Mouse (Mus musculus): ENCODE data around the gene Dntt. TPM values are rescaled to one million over a fixed set of nuclear protein-coding genes. Genes with fewer than 3 reads are reported as not detected.

The Dntt gene
- polyA plus RNA-seq, 1 experiment from 2014 or later, result not detected

GRCm38 (mm10) chr19:41015951-41016716 is 12.9 kb upstream of the Dntt start:
- 19% methylated on average over 14 of the region's 14 CpGs for WGBS
- Histone ChIP-seq H3K36me3 (replicated peaks) (no peaks in the 10 kb centered on the region), H3K9ac (no peak overlapping the region), H3K9me3 (no peaks in the 10 kb centered on the region), H3K4me1 (peaks cover 4% of the 10 kb centered on the region; the same call in 1 of the 2 replicates), H3K4me3 (replicated peaks) (peak overlapping the region; percentile 23), H3K4me2 (peak overlapping the region; percentile 51), H3K27me3 (peaks cover 28% of the 10 kb centered on the region), H3K27ac (no peak overlapping the region)
- 0 out of 2 replicates have a peak, but pooled peaks have one; percentile 49 for ATAC-seq (ENCODE audit: low FRiP score)

DNA sequence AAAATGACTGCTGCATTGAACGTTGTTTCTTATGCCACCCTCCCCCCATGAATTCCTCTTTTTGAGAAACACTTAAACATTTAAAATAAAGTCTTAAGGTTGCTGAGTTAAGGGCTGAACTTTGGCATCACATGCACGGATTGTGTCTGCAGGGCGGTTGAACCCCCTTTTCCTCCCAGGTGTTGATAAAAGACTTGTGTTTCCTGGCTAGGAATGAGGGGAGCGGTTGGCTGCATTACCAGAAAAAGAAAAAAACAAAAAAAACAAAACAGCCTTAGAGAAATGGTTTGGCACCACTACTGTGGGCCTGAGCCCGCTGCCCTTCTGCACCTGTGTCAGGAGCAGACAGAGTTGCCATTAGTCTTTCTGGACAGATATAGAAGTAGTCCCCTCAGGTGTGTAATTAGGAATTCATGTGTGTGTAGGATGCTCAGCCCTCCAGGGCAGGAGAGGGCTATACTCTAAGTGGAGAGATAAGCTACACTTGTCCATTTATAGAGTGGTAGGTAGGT is 9.9 kb upstream of the Dntt start:
- WGBS, result 86% methylated on average over 5 of the region's 5 CpGs
- H3K4me3 ChIP-seq (replicated peaks), result no peak overlapping the region
- ATAC-seq (ENCODE audit: low FRiP score), result no peak
- no peaks in the 10 kb centered on the region for H3K9me3 ChIP-seq
- no peak overlapping the region for H3K4me2 ChIP-seq
- no peaks in the 10 kb centered on the region for H3K36me3 ChIP-seq (replicated peaks)
- H3K27me3 ChIP-seq, result peaks cover 11% of the 10 kb centered on the region
- peaks cover 4% of the 10 kb centered on the region; the same call in 1 of the 2 replicates for H3K4me1 ChIP-seq
- no peak overlapping the region for H3K9ac ChIP-seq
- H3K27ac ChIP-seq, result no peak overlapping the region

DNA sequence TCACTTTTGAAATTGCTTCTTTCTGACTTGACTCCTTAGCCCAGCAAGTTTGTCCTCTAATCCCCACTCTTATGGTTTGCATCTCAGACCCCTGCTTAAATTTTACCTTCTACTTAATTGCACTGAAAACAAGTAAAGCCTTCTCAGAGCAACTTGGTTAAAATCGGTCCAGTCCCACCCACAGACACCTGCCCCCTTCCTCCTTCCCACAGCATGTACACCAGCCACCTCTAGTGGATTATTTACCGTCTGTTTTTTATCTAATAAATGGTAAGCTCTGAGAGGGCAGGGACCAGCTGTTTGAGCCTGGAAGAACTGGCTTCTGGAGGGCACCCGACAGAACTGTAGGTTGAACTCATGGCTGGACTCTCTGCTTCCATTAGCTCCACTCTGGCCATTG is 8.5 kb upstream of the Dntt start:
- H3K27me3 ChIP-seq, result peaks cover 8% of the 10 kb centered on the region; the same call in 1 of the 2 replicates

GRCm38 (mm10) chr19:41022244-41022643 is 6.8 kb upstream of the Dntt start:
- Histone ChIP-seq H3K36me3 (replicated peaks) (no peaks in the 10 kb centered on the region), H3K4me1 (no peaks in the 10 kb centered on the region), H3K27ac (no peak overlapping the region), H3K9ac (no peak overlapping the region), H3K4me3 (replicated peaks) (no peak overlapping the region), H3K4me2 (no peak overlapping the region), H3K9me3 (no peaks in the 10 kb centered on the region), H3K27me3 (0 out of 2 replicates have a peak, but pooled peaks cover 3% of the 10 kb centered on the region)
- WGBS, result 82% methylated on average over 4 of the region's 4 CpGs
- no peak for ATAC-seq (ENCODE audit: low FRiP score)

More for the DNA sequence above, 8.5 kb upstream of the Dntt start:
- ATAC-seq (ENCODE audit: low FRiP score), result no peak
- H3K9ac ChIP-seq, result no peak overlapping the region
- no peak overlapping the region for H3K4me2 ChIP-seq
- no peaks in the 10 kb centered on the region for H3K9me3 ChIP-seq
- peaks cover 4% of the 10 kb centered on the region; the same call in 1 of the 2 replicates for H3K4me1 ChIP-seq
- H3K27ac ChIP-seq, result no peak overlapping the region
- 73% methylated on average over 3 of the region's 3 CpGs for WGBS
- no peaks in the 10 kb centered on the region for H3K36me3 ChIP-seq (replicated peaks)
- no peak overlapping the region for H3K4me3 ChIP-seq (replicated peaks)

DNA sequence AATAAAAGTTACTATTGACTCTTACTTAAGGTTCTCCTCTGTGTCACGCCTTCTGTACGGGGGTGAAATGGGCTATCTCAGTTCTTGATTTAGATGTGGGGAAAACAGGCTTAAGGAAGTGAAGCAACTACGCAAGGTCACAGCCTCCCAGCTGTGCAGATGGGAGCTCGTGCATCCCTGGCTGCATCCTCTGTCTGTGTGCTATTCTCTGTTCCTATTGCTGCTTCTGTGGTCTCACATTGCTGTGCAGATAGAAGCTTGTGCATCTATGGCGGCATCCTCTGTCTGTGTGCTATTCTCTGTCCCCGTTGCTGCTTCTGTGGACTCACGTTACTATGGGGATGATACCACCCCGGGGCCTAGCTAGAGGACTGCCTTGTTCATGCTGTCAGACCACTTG is 2.5 kb upstream of the Dntt start:
- no peaks in the 10 kb centered on the region for H3K9me3 ChIP-seq
- WGBS, result 86% methylated on average over 8 of the region's 8 CpGs
- no peaks in the 10 kb centered on the region for H3K27me3 ChIP-seq
- H3K4me3 ChIP-seq (replicated peaks), result no peak overlapping the region
- H3K9ac ChIP-seq, result no peak overlapping the region
- no peak overlapping the region for H3K4me2 ChIP-seq
- H3K36me3 ChIP-seq (replicated peaks), result no peaks in the 10 kb centered on the region
- H3K4me1 ChIP-seq, result peaks cover 5% of the 10 kb centered on the region
- H3K27ac ChIP-seq, result no peak overlapping the region
- no peak for ATAC-seq (ENCODE audit: low FRiP score)

GRCm38 (mm10) chr19:41027024-41027423 is 2.1 kb upstream of the Dntt start:
- Histone ChIP-seq H3K9me3 (no peaks in the 10 kb centered on the region), H3K9ac (no peak overlapping the region), H3K27me3 (no peaks in the 10 kb centered on the region), H3K4me1 (peaks cover 5% of the 10 kb centered on the region), H3K4me2 (no peak overlapping the region), H3K4me3 (replicated peaks) (no peak overlapping the region), H3K36me3 (replicated peaks) (no peaks in the 10 kb centered on the region), H3K27ac (no peak overlapping the region)
- WGBS, result 95% methylated on average over 5 of the region's 5 CpGs
- ATAC-seq (ENCODE audit: low FRiP score), result no peak

DNA sequence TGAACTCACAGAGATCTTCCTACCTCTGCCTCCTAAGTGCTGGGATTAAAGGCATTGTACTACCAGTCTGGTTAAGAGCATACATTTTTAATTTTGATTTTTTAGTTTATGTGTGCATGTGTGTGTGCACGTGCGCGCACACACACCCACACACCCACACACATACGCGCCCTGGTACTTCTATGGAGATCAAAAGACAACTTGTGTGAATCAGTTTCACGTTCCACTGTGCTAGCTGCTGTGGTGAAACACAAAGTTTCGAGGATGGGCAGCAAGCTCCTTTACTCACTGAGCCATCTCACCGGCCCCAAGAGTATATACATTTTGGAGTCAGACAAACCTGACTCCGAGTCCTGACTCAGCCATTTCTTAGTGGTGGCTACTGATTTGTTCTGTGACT is 1.5 kb upstream of the Dntt start:
- H3K4me2 ChIP-seq, result no peak overlapping the region
- no peak overlapping the region for H3K9ac ChIP-seq
- H3K4me3 ChIP-seq (replicated peaks), result no peak overlapping the region
- WGBS, result 94% methylated on average over 9 of the region's 9 CpGs
- no peaks in the 10 kb centered on the region for H3K36me3 ChIP-seq (replicated peaks)
- peaks cover 5% of the 10 kb centered on the region for H3K4me1 ChIP-seq
- no peak overlapping the region for H3K27ac ChIP-seq
- H3K27me3 ChIP-seq, result no peaks in the 10 kb centered on the region
- H3K9me3 ChIP-seq, result no peaks in the 10 kb centered on the region
- ATAC-seq (ENCODE audit: low FRiP score), result no peak

GRCm38 (mm10) chr19:41030161-41030560 is 1.1 kb downstream of the Dntt start:
- H3K27ac ChIP-seq, result no peak overlapping the region
- no peak for ATAC-seq (ENCODE audit: low FRiP score)
- no peak overlapping the region for H3K4me2 ChIP-seq
- H3K4me1 ChIP-seq, result peaks cover 5% of the 10 kb centered on the region
- H3K9ac ChIP-seq, result no peak overlapping the region
- 38% methylated on average over 6 of the region's 6 CpGs for WGBS
- no peak overlapping the region for H3K4me3 ChIP-seq (replicated peaks)
- no peaks in the 10 kb centered on the region for H3K27me3 ChIP-seq
- H3K36me3 ChIP-seq (replicated peaks), result no peaks in the 10 kb centered on the region
- H3K9me3 ChIP-seq, result no peaks in the 10 kb centered on the region

- H3K27me3 ChIP-seq, result no peaks in the 10 kb centered on the region
- no peaks in the 10 kb centered on the region for H3K36me3 ChIP-seq (replicated peaks)
- no peaks in the 10 kb centered on the region for H3K9me3 ChIP-seq
- no peak overlapping the region for H3K4me2 ChIP-seq
- peaks cover 5% of the 10 kb centered on the region for H3K4me1 ChIP-seq
- ATAC-seq (ENCODE audit: low FRiP score), result no peak
- H3K9ac ChIP-seq, result no peak overlapping the region
- 89% methylated on average over 11 of the region's 11 CpGs for WGBS
- no peak overlapping the region for H3K4me3 ChIP-seq (replicated peaks)
- H3K27ac ChIP-seq, result no peak overlapping the region
These were observed 1.9 kb downstream of the Dntt start for GRCm38 (mm10) chr19:41031009-41031408.

DNA sequence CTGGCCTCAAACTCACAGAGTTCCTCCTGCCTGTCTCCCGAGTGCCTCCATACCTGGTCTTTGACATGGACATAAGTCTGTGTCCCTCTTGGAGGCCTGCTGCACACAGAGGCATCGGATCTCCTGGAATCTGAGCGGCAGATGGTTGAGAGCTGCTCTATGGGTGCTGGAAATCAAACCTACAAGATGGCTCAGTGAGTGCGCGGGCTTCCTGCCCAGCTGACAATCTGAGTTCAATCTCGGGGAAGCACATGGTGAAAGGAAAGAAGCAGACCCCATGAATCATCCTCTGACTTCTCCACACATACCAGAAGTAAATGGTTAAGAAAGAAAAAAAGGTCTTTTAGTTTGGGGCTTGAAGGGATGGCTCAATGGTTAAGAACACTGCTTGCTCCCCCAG is 2.8 kb downstream of the Dntt start:
- ATAC-seq (ENCODE audit: low FRiP score), result no peak
- H3K36me3 ChIP-seq (replicated peaks), result no peaks in the 10 kb centered on the region
- 91% methylated on average over 6 of the region's 6 CpGs for whole genome bisulfite sequencing

DNA sequence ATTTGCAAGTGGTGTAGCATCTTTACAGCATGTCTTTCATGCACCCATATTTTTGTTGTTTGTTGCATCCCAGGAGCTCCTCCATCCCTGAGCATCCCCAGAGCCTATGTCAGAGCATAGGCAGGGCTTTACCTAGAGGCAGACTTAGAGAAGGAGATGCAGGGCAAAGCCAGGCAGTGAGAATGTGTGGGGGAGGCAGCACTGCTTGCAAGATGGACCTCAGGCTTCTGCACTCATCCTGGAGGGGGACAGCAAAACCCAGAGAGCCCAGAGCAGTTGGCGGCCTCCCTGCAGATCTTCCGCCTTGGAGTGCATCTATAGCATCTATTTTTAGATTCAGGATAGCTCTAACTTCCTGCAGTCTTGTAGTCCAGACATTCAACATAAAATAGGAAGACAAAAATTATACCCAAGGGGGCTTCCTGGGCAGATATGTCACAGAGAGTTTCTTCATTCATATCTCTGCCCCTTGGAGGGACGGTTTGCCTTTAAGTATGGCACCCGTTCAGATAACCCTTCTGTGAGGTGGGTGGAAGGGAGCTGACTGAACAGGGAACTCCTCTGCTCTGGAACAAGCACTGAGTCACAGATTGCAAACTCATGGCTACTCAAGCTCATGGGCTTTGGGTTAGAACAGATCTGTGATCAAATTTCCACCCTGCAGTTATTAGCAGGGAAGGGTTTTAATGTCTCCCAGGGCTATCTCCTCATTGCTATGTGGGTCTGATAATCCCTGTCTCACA is 6.9 kb downstream of the Dntt start:
- no peak overlapping the region for H3K4me3 ChIP-seq (replicated peaks)
- no peaks in the 10 kb centered on the region for H3K27me3 ChIP-seq
- no peaks in the 10 kb centered on the region for H3K4me1 ChIP-seq
- no peak overlapping the region for H3K9ac ChIP-seq
- no peak overlapping the region for H3K4me2 ChIP-seq
- H3K36me3 ChIP-seq (replicated peaks), result no peaks in the 10 kb centered on the region
- 84% methylated on average over 4 of the region's 4 CpGs for WGBS
- no peak overlapping the region for H3K27ac ChIP-seq
- no peak for ATAC-seq (ENCODE audit: low FRiP score)
- H3K9me3 ChIP-seq, result no peaks in the 10 kb centered on the region

More for the DNA sequence above, 2.8 kb downstream of the Dntt start:
- no peak overlapping the region for H3K27ac ChIP-seq
- no peak overlapping the region for H3K9ac ChIP-seq
- H3K4me2 ChIP-seq, result no peak overlapping the region
- peaks cover 5% of the 10 kb centered on the region for H3K4me1 ChIP-seq
- no peaks in the 10 kb centered on the region for H3K27me3 ChIP-seq
- H3K9me3 ChIP-seq, result no peaks in the 10 kb centered on the region
- no peak overlapping the region for H3K4me3 ChIP-seq (replicated peaks)

DNA sequence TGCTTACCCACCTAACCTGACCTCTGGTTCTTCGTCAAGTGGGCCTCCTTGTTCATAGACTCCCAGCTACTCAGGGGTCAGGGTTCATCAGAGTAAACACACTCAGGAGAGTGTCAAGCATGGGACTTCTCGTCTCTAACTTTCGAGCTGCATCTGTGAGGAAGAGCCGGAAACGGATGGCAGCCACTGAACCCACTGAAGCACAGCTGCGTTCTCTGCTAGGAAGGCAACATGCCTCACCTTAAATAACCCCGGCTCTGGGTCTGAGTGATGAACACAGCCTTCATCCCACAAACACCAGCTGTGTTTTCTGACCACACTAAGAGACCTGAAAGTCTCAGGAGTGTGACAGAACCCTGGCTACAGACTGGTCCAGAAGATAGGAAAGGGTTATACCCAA is 10.0 kb downstream of the Dntt start:
- no peak overlapping the region for H3K4me3 ChIP-seq (replicated peaks)
- no peak overlapping the region for H3K27ac ChIP-seq
- WGBS, result 91% methylated on average over 7 of the region's 7 CpGs
- no peaks in the 10 kb centered on the region for H3K4me1 ChIP-seq
- no peaks in the 10 kb centered on the region for H3K9me3 ChIP-seq
- no peak overlapping the region for H3K9ac ChIP-seq
- no peaks in the 10 kb centered on the region for H3K36me3 ChIP-seq (replicated peaks)
- no peak for ATAC-seq (ENCODE audit: low FRiP score)
- H3K4me2 ChIP-seq, result no peak overlapping the region
- H3K27me3 ChIP-seq, result no peaks in the 10 kb centered on the region

Data from forebrain, embryonic 12.5 days (tissue).